Mouse (Mus musculus) hematopoietic multipotent progenitor cell, adult 10-12 weeks (in vitro differentiated cells): ENCODE results near the gene Cdc42se2. TPM values are rescaled to one million over a fixed set of nuclear protein-coding genes. Genes with fewer than 3 reads are reported as not detected.

Experiments
- polyA plus RNA-seq: library from polyadenylated mRNA; stranded (reverse); fragments of >175 nt; gene quantifications from 2 replicates; pipeline ENCODE4 v1.2.3, GENCODE M21; 2012; ENCODE audit warnings: low replicate concordance

Cdc42se2 gene
- polyA plus RNA-seq, result 26.5 and 30.5 TPM in 2 replicates

DNA sequence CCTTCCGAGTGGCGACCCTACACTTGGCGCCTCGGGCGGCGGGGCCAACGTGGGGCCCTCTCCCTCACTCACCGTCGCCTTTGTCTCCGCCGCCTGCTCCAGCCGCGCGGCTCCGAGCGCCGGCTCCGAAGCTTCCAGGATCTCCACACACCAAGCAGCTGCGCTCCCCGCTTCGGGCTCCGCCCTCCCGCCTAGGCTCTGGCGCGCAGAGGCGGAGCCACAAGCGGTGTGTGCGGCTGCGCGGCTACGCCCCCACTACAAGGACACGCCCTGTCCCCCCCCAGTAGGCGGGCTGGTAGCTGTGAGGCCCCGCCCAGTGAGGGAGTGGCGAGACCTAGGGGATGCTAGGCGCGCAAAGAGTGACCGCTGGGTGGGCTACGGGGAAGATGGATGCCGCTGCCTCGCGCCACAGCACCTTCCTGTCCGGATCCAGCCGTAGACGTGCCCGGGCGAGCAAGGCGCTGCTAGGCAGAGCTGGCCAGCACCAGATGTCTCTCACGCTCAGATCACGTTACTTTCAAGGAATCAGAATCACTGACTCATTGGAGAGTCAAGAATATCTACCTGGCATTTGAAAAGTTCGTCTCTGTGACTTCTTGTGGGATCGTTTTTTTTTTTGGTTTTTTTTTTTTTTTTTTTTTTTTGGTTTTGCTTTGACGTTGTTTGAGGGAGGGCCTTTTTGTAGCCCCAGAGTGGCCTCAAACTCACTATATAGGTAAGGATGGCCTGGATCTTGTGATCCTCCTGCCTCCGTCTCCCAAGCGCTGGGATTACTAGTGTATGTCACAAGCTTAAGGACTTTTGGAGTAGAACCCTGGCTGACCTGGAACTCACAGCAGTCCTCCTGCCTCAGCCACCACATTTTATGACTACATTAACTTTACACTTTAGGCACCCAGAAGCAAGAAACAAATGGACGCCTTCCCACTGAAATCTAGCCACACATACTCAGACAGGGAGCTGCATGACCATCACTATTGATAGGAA lies at the start of gene Cdc42se2:
Gene Cdc42se2, minus strand, starts transcription at position 188 of the 987 bp plus-strand sequence.

Other genes starting within 250 kb of the Cdc42se2 start
- gene Lyrm7, start 73.2 kb upstream of the Cdc42se2 start, polyA plus RNA-seq, result 0.09 and 1.3 TPM in 2 replicates
- 574 and 607 TPM in 2 replicates for gene Hint1, start 78.7 kb upstream of the Cdc42se2 start, polyA plus RNA-seq
- gene Gpx3, start 114.8 kb upstream of the Cdc42se2 start, polyA plus RNA-seq, result 8.4 and 9.6 TPM in 2 replicates
- gene Tnip1, start 175.2 kb upstream of the Cdc42se2 start, polyA plus RNA-seq, result 113 and 142 TPM in 2 replicates
- gene Anxa6, start 245.8 kb upstream of the Cdc42se2 start, polyA plus RNA-seq, result 55.4 and 140 TPM in 2 replicates